Mouse (Mus musculus): ENCODE measurements around the gene Sema5a.

Gene Sema5a

DNA sequence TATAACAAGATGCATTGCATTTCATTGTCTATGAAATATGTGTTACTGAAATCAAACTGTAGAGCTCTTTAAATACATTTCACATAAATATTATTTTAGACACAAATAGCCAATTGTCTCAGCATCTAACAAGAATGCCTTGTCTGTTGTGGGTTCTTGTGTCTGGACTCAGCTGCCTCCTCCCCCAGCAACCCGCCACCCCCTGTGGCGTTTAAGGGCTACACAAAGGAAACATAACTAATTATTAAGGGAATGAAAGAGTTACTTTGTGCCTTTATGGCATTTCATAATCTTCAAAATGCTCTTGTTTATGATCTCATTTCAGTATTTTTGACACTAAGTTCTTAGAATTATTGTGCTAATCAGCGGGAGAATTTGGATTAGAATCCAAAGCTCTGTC is 298.6 kb downstream of the Sema5a start:
- DNase-seq (ENCODE audit: low spot score in 2 of 2): no peak

DNA sequence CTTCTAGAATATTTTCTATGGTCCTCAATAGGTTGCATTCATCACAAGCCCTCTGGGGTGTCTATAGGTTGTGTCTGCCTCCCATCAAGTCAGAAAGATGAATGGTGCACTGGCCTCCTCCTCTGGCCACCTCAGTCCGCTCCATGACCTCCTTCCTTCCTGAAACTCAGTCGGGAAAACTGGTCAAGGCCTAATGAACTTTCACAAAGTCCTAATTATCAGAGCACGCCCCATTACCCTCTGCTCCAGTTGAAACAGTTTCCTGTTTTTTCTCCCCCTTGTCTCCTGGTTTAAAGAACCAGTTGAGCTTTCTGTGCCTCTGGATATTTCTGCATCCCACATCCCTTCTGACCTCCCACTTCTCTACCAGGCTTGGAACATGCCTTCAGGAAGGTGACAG is 300.8 kb downstream of the Sema5a start:
- no peak for DNase-seq (ENCODE audit: low spot score in 2 of 2)

DNA sequence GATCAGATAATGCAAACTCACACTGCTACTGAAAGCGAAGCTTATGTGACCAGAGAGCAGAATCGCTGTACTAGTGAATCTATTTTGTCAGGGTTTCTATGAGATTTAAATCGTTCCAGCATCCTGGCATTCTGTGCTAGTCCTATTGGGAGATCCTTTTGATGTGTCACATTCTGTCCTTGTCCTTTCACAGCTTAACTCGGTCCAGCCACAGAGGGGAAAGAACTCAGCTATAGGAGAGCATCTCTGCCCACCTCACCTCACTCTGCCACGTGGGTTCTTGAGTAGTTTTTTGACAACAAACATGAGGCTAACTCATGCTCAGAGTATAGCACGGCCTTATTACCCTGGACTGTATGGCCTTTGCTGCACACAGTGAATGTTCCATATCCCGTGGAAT is 302.1 kb downstream of the Sema5a start:
- no peak for DNase-seq (ENCODE audit: low spot score in 2 of 2)

DNA sequence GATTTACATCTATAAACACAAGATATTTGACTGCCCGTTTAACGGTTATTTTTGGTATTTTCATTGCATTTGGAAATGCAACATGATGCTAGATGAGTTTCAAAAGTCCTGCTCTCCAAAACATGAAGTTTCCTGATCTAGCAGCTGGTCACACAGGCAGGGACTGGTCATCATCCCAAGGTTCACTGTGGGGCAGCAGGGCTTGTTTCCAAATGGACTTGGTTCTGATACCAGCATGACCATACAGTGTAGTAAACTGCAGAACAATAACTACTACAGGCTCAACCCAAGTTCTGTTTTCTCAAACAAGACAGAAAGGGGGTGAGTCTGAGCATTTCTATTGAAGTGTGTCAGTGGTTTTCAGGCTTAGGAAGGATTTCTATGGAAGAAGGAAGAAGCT is 314.3 kb downstream of the Sema5a start:
- DNase-seq (ENCODE audit: low spot score in 2 of 2): no peak

DNA sequence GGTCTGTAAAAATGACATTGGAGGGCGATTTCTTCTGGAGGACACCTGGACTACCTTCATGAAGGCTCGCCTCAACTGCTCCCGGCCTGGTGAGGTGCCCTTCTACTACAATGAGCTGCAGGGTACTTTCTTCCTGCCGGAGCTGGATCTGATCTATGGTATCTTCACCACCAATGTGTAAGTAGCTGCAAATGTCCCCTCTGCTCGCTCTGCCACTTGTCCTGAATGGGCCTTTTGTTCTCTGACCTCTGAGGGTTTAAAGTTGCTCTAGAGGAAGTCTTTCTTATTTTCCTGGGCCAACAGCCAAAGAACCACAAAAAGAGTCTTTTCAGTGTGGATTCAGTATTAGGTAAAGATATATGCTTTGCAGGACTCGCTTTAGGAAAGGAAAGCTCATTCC is 318.0 kb downstream of the Sema5a start:
- DNase-seq (ENCODE audit: low spot score in 2 of 2): no peak

DNA sequence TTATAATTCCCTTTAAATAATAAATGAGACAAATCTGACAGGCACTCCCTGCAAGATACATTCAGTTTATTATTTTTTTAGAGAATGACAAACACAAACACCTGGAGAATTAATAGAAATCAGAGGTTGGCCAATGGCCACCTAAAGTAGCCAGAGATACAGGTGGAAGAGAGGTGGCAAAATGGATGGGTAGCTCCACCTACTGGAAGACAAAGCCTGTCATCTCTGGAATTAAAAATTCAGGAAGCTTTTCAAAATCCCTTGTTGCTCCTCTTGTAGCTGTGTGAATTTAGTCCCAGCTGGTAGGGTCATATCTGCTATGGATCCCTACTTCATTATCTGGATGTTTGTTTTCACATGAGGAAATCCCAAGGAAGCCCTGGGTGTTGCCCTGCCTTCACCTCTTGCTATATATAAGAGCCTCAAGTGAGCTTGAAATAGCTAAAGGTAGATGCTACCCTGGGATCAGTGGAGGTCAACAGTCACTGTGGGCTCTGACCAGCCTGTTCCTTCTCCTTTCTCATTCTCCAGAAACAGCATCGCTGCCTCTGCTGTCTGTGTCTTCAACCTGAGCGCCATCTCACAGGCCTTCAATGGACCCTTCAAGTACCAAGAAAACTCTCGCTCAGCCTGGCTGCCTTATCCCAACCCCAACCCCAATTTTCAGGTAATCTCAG is 323.7 kb downstream of the Sema5a start:
- no peak for DNase-seq (ENCODE audit: low spot score in 2 of 2)

DNA sequence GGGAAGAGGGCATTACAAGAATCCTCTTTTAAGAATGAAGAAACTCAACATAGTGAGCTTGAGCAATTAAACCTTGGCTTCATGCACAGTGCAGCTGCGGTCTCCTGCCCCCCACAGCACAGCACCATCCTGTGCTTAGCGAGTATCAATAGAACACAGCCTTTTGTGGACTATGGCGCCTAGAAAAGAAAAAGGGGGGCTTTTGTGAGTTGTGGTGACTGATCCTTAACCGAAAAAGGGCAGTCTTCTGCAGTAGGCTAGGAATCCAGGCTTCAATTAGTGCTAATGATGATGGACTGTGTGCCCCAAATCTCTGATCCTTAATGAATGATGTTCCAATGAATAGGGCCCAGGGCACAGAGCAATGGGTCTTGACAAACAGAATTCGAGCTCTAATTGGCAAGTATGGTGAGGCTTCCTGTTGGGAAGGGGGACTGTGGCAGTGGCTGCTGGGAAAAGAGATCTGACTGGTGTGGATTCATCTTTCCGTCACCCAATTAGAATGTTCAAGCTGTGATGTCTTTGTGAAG is 324.3 kb downstream of the Sema5a start:
- no peak for DNase-seq (ENCODE audit: low spot score in 2 of 2)

DNA sequence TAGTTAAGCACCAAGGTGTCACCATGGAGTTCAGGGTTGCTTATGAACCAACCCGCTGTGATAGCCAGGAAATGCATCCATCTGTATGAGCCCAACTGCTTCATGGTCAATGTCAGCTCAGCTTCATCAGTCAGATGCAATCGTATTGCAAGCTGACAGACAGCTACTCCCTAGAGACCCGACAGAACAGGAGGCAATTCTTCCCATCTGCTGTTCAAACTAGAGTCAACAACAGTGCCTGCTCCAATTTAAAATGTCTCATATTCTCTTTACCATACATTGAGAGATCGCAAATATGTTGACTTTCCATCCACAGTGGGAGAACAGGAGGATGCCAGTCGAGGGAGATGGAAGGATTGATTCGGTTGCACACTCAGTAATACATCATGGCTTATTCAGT is 329.7 kb downstream of the Sema5a start:
- DNase-seq (ENCODE audit: low spot score in 2 of 2): no peak

DNA sequence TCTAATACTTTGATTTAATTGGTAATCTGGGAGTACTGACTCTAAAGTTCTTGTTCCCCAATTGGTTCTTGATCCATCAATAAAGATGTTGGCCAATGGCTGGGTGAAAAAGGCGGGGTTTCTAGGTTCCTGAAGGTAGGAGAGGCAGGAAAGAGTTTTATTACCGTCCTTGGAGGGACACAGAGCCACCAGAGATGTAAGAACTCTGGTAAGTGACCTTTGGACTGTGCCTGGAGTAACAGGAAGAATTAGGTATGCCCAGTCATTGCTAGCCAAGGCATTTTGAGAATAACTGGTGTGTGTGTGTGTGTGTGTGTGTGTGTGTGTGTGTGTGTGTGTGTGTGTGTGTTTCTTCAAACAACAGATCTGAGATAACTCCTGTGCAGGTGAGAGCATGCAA is 330.6 kb downstream of the Sema5a start:
- no peak for DNase-seq (ENCODE audit: low spot score in 2 of 2)

DNA sequence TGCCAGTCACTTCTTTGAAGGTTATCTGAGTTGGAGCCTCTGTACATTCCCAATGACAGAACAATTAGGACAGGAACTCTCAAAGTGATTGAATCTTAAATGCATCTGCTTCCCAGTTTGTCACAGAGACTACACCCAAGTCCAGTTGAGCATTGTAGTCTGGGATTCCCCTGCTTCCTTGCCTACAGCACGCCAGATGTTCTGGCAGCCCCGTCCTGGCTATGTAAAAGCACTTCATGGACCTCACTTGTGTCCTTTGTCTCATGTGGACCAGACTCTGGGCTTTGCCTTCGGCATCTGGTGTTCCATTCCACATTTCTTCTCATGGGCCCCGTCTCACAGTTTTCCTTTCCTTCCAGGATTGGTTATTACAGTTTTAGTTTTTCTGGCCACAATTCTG is 334.7 kb downstream of the Sema5a start:
- no peak for DNase-seq (ENCODE audit: low spot score in 2 of 2)

DNA sequence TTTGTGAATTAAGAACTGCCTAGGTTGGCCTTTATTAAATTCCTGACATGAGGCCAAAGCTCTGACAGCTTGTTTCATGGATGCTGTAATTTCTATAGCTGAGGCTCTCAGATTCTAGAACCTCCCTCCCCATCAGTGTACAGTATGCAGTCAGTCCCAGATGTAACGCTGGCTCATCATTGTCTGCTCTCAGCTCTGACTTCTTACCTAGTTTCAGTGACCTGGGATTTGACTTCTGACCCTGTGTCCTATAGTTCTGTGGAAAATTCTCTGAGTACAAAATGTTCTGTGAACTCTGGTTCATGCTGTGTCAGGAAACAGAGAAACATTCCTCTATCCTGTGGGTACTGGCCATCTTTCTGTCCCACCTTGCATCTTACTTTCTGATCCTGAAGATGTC is 346.0 kb downstream of the Sema5a start:
- DNase-seq (ENCODE audit: low spot score in 2 of 2): no peak

DNA sequence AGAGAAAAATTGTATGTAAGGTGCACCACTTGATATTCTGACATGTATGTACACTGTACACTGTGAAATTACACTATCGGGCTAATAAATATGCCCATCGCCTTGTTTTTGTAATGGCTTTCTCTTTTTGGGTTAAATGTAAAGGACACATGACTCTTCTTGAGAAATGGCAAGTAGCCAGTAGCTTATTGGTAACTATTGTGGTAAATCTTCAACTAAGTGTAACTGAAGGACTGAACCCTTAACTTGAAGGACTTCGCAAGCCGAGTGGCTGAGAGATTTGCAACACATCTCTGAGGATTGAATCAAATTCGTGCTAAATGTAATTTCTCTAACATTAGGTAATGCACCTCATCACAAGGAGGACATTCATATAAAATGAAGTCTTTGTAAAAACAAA is 349.1 kb downstream of the Sema5a start:
- DNase-seq (ENCODE audit: low spot score in 2 of 2): no peak

DNA sequence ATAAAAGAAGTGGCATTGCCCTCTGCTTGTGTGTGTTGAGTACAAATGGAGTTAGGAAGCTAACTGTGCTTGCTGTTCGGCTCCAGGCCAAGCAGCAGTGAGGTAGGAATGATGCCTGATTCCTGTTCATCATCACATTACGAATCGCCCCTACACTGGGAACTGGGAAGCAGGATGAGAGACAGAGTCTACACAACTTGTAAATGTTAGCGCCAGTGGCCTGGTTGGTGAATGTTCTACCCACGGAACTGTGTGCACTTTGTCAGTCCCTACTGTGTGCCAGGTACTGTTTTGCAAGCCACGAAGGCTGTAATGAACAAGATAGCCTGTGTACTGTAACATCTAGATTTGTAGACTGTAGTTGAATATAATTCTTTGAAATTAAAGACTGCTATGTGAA is 352.0 kb downstream of the Sema5a start:
- DNase-seq (ENCODE audit: low spot score in 2 of 2): no peak

DNA sequence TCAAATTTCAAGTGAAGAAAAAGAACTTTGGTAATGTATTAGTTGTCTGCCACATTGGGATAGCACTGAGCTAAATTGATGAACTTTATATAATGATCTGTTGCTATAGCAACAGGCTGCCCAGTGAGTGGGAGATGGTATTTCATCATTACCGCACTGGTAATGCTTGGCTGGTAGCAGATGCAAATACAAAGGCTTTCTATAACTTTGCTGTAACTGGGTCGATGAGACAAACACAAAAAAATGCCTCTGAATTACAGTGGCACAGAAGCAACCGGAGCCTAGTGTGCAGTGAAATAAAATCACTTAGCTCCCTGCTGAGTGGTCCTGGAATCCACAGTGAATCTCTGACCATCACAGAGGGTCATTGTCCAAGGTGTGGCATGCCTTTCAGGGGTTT is 352.6 kb downstream of the Sema5a start:
- DNase-seq (ENCODE audit: low spot score in 2 of 2): no peak

DNA sequence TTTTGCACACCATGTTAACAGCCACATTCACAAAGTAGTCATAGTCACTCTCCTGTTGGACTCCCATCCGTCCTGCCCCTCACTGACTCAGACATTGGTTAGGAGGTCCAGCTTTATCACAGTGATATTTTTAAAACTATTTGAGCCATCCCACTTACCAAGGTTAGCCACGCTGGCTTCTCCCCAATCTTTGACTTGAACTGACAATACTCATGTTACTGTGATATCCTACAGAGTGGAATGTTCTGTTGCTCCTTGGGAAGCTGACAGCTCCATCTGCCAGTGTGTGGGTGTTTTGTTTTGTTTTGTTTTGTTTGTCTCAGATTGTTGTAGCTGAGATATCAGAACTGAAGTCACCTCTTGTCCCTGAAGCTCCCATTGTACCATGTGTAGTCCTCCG is 362.6 kb downstream of the Sema5a start:
- no peak for DNase-seq (ENCODE audit: low spot score in 2 of 2)

DNA sequence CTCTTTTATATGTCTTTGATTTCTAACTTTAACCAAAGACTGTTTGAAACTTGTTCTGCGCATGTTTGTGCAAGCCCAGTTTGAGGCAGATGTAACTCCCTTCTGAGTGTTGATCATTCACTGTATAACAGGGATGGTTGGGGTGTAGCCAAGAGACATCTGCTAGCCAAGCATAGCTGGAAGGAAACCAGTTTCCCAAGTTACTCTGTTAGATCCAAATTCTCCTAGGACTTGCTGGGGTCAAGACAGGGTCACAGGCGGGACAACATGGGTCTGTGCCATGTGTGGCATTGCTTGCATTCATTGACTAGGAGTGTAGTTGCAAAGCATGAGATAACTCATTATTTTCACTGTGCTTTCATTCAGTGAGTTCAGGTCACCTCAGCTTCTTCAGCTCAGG is 366.2 kb downstream of the Sema5a start:
- no peak for DNase-seq (ENCODE audit: low spot score in 2 of 2)

DNA sequence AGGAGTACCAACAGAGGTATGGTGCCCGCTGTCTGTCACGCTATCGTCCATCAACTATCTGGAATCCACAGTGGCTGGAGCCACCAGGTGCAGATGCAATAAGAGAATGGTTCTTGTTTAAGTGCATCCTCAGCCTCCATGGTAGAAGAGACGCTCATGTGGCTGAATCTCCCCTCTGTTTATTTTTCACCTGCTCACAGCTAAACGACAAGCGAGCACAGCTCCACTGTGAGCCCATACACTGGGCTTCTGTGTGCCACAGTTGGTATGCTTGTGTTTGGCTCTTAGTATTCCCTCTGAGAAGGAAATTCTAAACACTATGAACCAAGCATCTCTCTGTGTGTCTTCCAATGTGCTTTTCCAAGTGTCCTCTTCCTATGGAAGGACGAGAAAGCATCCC is 366.6 kb downstream of the Sema5a start:
- DNase-seq (ENCODE audit: low spot score in 2 of 2): no peak

DNA sequence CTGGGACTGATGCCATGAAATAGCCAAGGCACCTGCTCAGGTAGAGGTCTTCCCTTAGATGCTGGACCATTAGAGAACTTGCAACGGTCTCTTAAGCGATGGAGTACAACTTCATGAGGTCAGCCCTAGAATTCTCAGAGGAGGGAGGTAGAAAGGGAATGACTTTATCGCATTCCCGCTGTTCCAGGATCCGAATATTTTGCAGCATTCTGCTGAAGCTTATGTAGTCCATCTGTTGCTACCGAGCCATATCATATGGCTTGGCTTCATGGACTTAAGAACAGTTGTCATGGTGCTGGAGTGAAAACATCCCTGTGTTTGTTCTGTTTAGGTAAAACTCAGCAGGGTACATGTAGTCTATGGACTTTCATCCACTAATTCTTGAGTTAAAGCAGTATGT is 369.1 kb downstream of the Sema5a start:
- no peak for DNase-seq (ENCODE audit: low spot score in 2 of 2)

DNA sequence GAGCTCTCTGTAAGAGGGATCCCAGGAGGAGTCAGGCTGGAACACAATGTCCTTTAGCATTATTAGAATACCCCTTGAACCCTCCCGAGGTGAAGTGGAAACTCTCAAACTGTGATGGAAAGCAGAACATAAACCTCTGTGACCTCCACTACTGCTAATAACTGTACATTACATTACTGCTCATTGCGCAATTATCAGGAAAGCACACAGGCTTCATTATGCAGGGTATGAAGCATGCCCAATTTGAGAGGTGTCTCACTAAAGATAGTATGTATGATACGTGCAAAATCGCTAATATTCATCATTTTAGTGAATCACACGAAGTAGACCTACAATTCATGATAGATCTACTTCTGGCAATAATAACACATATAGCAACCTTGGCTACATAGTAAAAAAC is 371.2 kb downstream of the Sema5a start:
- DNase-seq (ENCODE audit: low spot score in 2 of 2): no peak

DNA sequence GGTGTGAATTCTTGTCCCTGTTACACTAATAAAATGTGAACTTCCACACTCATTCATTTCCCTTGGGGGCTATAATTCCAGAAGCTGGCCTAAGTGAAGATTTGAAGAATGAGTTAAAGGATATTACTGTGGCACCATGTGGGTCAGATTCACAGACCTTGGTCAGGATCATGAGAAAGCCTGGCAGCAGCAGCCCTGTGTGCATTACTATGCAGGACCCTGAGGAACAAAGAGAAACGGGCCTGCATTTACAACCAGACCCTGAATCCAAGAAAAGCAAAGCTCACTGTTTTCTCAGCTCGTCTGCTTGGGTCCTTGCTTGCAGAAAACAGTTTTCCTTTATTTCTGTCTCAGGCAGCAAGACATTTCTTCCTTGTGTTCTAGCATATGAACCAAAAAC is 374.6 kb downstream of the Sema5a start:
- no peak for DNase-seq (ENCODE audit: low spot score in 2 of 2)

DNA sequence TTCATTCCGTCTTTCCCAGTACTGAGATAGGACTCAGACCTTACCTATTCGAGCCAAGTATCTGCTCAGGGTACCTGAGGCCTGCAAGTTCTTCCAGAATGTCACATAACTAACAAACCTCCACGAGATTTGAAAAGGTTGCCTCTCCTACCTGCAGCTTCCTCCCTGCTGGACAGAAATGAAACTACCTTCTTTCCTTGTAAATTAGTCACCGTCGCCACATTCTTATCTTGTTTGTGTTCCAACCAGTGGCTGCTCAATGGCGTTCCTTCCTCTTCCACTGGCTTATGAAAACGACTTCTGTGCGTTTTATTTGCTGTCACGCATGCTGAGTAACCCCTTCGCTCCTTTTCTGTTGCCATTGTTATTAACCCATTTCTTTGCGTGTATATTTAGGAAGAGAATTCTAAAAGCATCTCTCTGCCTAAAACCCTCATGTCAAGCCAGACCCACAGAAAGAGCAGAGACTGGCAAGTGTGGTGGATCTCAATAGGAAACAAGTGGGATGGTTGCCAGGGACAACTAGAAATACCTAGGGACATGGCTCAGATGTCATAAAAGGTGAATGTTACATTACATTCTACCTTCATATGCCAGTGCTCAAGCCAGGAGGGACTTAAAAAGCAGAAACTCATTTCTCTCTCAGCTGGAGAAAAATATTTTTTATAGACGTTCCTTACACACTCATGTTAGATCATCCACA is 378.6 kb downstream of the Sema5a start:
- no peak for DNase-seq (ENCODE audit: low spot score in 2 of 2)

DNA sequence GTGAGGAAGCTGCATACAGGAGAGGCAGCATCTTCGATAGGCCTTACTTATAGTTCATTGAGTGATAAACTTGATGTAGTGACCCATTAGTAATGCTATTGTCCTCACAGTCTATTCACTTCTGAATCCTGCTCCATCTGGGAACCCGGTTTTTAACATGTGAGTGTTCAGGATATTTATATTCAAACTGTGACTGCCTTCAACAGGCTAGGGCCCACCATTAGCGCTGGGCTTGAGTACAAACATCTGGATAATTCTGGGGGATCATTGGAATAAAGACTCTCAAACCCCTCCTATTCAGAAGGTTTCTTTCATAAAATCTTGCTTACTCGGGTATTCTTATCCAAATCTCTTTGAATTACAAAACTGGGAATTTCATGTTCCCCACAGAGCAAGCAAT is 379.5 kb downstream of the Sema5a start:
- DNase-seq (ENCODE audit: low spot score in 2 of 2): no peak

DNA sequence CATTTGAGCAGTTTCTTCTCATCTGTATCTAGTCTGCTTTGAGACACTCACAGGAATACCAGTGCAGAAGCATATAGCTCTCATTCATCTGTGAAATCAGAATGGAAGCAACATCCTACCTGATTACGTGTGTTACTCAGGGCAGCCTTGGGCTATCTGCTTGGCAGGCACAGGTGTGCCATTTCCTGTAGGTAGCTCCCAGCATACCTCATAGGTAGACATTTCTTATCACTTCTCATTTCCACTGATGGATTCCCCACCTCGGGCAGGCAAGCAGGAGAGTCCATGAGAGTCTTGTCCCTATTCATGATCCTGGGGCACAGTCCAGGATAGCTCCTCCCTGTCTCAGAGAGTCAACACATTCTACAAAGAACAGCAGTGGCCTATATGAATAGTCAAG is 381.4 kb downstream of the Sema5a start:
- DNase-seq (ENCODE audit: low spot score in 2 of 2): no peak

DNA sequence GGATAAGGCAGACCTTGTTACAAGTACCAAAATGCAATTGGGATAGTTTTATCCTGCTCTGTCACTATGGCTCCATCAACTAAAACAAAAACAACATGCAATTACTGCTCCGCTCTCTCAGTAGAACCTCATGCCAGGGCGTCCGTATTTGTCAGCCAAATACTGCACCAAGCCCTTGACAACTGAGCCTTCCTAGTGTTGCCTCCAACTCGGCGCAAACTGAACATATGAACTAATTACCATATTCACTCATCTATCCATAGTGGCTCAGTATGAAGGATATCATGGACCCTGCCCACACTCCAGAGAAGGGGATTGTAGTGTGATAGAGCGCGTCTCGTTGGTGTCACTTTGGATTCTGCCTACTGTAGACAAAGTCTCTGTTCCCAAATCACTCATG is 389.1 kb downstream of the Sema5a start:
- DNase-seq (ENCODE audit: low spot score in 2 of 2): no peak

Measured in urinary bladder, adult 18-20 months (tissue).